Mouse (Mus musculus) 3T3-L1 (cell line): ENCODE results near the gene Psmd12.
A peak's percentile ranks its signal among the peaks of the same experiment; 100 is the strongest.

Source experiments
- DNase-seq: peaks from one replicate; pipeline ENCODE4 v3.0.0-alpha.2; 2015; ENCODE audit warnings: low read depth, low spot score

Gene Psmd12

DNA sequence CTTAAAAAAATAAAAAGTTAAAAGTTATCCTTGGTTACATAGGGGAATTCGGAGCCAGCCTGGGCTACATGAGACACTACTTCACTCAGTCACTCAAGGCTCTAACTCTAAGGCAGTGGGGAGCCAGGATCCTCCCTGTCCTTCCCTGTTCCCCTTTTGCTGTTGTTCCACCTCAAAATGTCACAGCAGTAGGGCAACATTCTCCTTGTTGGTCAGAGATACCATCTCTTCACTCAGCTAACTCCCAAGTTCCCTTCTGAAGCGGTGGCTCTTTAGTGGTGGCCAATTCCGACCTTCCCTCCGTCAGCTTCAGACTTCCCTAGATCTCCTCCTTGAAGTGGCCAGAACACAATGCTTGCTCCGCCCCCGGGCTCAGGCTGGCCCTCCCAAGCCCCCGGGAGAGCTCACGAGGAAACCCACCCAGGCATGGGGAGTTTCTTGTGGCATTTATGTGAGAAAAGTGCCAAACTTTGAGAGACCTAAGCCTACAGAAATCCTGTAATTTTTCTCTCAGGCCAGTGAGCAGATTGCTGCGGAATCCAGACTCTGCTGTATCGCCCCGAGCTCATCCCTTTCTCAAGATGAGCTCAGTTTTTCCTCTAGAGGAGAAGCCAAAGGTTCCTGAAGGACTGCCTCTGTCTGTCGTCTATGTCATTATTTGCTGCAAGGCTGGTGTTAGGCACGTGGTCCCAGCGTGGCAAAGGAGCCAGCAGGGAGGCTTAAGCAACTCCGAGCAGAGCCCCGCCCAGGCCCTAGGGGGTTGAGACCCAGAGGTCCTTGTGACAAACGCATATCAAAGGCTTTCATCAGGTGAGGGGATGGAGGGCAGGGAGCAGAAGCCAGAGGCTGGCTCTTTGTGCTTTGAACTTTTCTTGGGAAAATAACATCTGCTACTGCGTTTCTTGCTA is 31.3 kb downstream of the Psmd12 start:
- DNase-seq: peak; percentile 18

DNA sequence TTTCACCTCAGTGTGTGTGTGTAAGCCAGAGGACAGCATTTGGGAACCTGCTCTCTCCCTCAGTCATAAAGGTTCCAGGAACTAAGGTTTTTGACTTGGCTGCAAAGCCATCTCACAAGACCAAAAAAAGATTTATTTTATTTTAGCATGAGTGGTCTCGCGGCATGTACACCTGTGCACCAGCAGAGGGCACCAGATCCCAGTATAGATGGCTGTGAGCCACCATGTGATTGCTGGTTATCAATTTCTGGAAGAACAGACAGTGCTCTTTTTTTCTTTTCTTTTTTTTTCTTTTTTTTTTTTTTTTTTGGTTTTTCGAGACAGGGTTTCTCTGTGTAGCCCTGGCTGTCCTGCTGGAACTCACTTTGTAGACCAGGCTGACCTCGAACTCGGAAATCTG is 32.7 kb downstream of the Psmd12 start:
- peak; percentile 80 for DNase-seq

DNA sequence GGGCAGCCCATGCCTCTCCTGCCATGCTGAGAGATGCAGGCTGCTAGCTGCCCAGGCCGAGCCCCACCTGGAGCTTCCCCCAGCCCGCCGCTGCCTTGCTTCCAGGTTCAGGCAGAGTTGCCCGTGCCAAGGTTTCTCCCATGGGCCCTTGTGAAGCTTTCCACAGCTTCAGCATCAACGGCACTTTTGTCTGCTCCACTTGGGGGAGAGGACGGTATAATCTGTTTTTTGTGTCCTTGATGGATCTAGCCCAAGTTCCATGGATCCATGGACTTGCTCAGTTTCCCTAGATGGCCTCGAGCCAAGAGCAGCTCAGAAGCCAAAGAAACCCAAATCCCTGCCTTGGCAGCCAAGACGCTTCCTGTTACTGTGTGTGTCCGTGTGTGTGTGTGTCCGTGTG is 33.8 kb downstream of the Psmd12 start:
- DNase-seq: no peak

DNA sequence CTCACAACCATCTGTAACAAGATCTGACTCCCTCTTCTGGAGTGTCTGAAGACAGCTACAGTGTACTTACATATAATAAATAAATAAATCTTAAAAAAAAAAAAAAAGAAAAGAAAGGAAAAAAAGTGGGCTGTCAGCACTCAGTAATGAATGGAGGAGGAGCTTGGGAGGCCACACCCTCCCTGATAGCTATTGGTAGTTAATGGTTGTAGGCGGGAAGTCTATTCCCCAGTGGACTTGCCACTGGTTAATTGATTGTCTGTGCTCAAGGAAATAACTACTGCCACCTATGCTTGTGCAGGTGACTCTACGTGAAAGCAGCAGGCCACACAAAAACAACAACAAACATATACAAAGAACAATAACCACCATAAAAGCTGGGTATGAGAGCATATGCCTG is 37.1 kb downstream of the Psmd12 start:
- no peak for DNase-seq

DNA sequence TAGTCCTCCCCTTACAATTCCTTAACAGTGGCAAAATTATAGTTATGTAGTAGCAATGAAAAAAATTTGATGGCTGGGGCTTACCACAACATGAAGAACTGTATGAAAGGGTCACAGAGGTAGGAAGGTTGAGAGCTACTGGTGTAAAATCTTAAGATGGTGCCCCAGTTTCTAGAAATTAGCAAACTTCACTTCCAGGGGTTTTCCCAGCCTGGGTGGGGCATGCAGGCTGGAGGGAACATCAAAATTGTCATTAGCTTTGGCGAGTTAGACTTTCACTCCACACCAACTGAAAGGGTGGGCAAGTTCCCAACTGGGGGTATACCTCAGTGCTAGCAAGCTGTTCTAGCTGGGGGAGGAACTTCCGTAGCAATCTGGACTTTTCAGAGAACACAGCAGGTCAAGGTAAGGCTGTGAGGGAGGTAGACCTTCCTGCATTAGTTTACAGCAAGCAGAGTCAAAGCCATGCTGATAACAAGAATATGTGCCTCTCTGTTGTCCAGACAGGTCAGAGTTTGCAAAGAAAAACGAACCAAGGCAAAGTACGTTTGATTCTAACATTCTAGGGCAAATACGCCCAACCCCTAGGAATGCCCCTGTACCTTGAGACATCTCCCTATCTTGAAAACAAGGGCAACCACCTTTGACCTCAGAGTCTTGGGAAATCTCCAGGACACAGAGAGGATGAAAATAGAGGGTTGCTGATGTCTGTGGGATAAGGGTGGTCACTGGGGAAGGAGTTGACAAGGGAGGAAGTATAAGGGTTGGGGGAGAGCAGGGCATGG is 39.6 kb downstream of the Psmd12 start:
- no peak for DNase-seq

DNA sequence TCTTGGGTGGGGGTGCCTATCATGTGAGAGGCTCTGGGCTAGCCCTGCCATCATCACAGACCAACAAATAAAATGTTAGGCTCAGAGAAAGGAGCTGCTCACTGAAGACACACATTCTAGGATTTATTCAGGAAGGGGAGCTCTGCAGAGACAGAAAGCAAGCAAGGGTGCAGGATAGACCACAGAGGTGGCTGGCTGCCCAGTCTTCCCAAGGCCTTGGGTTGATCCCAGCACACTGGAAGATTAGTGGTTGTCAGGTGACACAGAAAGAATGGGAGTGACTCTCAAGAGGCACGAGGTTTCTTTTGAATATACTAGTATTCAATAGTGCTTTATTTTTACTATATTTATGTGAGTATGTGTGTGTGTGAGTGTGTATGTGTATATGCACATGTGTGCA is 41.9 kb downstream of the Psmd12 start:
- DNase-seq: no peak

DNA sequence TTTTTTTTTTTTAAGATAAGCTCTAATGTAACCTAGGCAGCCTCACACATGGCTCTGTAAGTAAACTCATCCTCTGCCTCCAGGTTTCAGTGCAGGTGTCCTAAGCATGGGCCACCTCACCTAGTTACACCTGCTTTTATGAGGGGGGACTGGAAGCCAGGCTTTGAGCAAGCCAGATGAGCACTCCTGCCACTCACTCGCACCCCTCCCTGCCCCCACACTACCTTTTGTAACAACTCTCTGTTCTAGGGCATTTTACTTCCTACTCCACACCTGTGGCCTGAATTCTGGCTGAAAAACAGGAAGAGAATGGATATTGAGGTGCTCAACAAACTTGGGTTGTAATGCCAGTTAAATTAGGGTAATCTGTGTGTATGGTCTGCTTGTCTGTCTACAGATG is 45.7 kb downstream of the Psmd12 start:
- DNase-seq: no peak

DNA sequence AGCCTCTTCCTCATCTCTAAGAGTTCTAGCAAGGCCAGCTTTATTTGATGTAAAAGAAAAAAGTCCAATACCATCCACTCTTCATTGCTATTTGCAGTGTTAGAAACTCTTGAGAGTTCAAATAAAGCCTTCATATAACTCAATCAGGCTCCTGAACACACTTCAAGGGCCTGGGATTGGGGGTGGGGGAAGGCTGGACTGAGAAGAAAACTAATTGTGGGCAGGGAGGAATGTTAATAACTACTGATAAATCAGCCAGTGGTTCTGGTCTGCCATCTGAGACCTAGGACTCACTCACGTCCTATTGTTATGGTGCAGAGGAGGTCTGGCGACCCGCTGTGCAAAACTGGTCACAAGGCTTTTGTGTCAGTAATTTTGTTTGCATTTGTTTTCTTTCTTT is 48.3 kb downstream of the Psmd12 start:
- no peak for DNase-seq

DNA sequence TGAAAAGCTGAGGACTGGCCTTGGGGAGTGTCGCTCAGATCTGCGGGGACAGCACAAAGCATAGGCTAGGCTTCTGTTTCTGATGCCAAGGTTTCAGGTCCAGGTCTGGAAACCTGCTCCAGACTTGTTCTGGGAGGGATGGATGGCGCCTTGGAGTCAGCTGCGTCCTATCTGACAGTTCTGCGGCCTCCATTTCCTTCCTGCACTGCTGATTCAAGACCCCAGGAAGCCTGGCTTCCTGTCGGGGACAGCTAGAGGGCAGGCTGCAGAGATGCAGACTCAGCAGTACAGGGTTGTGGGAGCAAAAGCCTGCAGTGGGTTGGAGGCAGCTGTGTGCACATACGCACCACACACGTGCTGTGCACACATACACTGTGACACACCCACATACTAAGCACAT is 50.0 kb downstream of the Psmd12 start:
- no peak for DNase-seq

DNA sequence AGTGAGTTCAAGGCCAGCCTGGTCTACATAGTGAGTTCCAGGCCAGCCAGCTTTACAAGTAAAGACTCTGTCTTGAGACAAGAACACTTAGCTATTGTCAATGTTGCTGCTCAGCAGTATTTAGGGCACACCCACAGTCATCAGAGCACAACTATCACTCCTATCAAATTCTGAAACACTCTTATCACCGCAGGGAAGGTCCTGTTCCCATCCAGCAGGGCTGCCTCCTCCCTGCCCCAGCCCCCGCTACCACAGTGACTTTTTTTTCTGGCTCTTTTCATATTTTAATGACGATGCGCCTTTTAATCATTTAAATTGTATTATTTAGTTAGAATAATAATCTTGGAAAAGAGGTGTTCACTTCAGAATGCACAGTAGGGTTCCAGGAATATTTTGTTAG is 52.2 kb downstream of the Psmd12 start:
- no peak for DNase-seq

DNA sequence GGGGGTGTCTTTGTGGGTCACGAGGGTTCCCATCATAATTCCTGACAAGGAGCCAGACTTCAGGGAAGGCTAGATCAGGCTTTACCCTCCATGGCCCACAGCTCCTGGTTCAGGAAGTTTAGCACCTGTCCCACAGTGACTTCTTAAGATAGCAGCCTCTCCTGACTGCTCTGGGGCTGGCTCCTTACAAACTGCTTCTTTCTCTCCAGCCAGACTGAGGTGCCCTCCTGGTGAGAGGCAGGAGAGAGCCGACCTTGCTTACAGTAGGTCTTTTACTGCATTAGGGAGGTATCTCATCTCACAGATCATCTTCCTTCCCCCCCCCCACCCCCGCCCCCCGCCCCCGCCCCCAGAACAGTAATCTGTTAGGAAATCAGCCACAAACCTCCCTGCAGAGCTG is 53.0 kb downstream of the Psmd12 start:
- no peak for DNase-seq

DNA sequence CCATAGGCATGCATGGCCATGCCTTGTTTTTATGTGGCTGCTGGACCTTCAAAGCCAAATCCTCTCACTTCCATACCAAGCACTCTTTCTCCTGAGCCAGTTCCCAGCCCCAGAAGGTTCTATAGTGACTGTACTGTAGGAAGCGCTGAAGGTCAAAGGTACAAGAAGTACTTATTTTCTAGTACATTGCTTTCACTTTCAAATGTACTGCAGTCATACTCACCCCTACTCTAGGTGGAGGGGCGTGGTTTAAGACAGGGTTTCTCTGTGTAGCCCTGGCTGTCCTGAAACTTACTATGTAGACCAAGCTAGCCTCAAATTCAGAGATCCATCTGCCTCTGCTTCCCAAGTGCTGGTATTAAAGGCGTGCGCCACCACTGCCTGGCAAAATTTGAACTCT is 59.7 kb downstream of the Psmd12 start:
- peak; percentile 22 for DNase-seq

DNA sequence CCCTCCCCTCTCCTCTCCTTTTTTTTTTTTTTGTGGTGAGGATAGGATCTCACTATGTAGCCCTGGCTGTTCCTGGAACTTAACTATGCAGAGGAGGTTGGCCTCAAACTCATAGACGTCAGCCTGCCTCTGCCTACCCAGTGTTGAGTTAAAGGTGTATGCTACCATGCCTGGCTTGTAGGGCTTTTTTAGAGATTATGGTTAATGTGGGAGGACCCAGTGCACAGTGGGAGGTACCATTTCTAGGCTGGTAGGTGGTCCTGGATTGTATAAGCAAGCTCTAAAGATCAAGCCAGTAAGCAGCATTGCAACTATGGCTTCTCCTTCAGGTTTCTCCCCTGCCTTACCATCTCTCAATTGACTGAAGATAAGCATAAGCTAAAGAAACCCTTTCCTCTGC is 61.1 kb downstream of the Psmd12 start:
- no peak for DNase-seq

DNA sequence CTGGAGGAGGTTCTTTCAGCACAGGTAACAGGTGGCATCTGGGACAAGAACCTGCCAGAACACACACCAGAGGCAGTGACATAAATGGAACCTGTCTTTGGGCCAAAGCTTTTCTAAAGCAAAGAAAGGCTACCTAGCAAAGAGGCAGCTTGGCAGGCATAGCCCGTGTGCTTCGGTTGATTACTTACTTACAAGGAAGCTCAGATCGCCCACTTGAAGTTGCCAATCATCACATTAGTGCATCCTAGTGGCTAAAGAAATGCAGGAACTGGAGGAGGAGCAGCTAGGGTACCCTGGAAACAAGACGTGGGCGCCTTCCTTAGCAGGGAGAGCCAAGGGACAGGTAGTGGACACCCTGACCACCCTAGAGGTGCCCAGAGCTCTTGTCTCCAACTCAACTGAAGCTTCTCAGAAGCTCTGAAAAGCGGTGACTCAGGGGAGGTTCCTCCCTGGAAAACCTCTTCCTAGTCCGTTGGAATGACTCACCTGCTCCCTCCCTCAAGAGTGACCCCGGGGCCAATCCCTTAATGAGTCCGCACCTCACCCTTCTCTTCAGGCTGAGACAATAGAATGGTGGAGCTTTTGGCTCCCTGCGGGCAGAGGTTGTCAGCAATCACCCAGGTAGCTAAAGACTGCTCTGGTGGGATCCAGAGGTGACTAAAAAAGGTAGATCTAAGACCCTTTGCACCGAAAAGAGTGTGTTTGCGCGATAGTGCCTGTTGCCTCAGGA is 66.6 kb downstream of the Psmd12 start:
- DNase-seq: peak; percentile 50

DNA sequence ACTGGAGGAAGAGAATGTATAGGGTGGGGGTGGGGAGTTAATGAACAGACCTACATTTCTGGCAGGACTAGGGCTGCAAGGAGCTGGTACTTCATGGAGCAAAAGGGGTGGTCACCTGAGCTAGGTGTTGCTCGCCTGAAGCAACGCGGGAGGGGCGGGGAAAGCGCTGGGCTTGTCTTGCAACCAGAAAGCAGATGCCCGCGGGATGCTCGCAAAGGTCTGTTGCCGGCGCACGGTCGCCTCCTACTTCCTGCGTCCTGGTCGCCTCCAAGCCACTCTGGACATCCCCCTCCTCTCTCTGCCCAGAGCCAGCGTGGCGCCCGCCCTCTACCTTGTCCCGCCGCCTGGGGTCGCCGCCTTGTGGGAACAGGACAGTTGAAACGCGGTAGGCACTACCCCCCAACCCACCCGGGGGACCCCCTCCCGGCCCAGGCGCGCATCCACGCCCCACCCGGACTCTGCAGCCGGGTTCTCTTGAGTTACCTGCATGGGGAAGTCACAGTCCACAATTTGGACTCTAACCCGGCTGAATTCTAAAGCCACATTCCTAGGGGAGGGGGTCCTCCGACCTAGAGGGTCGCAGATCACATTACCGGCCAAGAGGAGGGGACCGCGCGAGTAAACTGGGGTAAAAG is 67.5 kb downstream of the Psmd12 start:
- peak; percentile 13 for DNase-seq

DNA sequence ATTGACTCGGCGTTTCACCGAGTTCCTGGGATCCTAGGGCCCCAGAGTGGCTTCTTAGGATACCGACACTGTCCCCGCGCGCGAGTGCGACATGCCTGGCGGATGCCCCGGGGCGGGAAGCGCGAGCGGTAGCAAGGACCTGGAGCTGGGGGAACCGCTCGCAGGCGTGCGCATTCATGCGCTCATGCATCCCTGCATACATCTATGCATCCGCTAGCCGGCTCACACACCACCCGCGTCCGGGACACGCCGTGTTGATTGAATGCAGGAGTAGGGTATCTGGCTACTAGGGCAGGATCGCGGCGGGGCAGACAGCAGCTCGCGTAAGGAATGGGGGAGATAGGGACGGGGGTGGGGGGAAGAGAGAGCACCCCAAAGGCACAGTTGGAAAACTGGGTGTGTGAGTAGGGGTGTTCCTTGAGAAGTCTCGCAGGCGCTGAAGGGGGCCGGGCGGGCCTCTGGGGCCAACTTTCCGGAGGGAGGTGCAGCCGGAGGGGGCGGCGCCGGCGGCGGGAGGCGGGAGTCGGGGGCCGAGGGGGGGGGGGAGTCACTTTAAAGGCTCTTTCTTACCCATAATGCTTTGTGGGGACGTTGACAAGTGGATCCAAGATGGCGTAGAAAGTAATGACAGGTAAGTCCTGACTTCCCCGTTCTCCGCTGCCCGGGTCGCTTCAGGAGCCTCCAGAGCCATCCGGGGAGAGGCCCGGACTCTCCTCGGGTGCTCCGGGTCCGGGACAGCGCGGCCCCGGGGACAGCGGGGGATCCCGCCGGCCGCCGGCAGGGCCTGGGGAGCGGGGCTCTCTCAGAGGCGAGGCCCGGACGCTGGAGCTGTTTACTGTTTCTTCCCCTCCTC is 68.3 kb downstream of the Psmd12 start, which contains the start of gene Helz:
TSS of gene Helz (plus strand) at position 580 of the 853 bp plus-strand sequence.
- peak; percentile 85 for DNase-seq

DNA sequence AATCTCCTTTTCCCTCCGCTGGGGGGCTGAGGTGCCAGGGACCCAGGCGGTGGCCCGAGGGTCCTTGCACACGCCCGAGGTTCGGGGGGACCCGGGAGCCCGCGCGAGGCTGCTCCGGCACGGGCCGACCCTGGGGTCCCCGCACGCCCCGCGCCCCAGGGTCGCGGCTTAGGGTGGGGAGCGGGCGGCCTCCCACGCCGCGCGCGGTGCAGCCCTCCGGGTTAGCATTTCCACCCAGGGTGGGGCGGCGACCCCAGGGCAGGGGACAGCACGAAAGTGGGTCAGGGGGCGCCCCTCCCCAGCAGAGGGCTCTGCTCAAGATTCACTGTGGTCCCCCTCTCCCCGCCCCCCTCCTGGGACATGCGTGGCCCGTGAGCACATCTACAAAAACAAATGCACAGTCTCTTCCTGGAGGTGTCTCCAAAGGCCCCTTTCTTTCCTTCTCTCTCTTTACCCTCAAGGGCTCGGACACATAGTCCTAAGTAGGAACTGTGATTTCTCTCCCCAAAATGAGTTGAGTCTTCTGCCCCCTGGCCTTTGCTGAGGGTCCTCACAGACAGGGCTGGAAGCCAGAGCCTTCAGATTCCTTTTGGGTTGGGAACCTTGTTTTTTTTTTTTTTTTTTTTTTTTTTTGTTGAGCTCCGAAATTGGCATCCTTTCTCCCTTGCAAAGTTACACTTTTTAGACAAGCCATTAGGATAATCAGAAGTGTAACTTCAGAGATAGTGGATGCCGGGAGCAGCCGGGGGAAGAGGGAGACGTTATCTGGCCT is 69.1 kb downstream of the Psmd12 start:
- DNase-seq: peak; percentile 30
